Mouse (Mus musculus): ENCODE measurements around the gene Gm7942. TPM values are rescaled to one million over a fixed set of nuclear protein-coding genes. Genes with fewer than 3 reads are reported as not detected.
"Not testable (repeated sequence)": the region's sequence is repeated elsewhere in the genome, so short reads cannot be mapped to it uniquely, and the experiment has no call there.

Gm7942 gene
- polyA plus RNA-seq (2015; fragmentation: Nextera tagmentation; extraction: Ambion mirVana): not detected in 2 replicates

DNA sequence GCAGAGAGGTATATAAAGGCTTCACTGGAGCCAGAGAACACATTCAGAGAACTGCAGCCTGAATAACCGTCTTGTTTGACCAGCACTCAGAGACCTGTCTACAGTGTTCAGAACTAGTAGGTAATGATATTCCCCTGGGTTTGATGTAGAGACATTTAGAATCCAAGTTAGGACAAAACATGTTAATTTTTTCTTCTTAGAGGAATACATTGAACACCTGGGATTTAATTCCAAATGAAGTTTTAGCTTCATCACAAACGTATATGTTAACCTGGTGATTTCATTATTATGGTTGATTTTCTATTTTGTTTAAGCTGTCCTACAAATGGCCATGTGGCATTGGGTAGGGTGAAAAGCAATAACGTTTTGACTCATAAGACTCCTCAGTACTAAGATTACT lies at the start of gene Gm7942:
Gene Gm7942 (plus strand): TSS at position 301 of the 400 bp plus-strand sequence.
- WGBS (ENCODE audit: insufficient replicate concordance): no CpG with 5 or more reads among the region's 3 CpGs
- not testable (repeated sequence) for H3K36me3 ChIP-seq (replicated peaks; ENCODE audit: insufficient read depth, low read length)

More for the DNA sequence above, at the start of gene Gm7942:
- ATAC-seq; H3K4me1 ChIP-seq (ENCODE audit: insufficient read depth); H3K9me3 ChIP-seq (ENCODE audit: low read length); H3K27ac ChIP-seq (ENCODE audit: low read depth); H3K4me2 ChIP-seq (ENCODE audit: low read depth, low read length); H3K4me3 ChIP-seq (ENCODE audit: low read depth, low read length); H3K9ac ChIP-seq (replicated peaks); H3K27me3 ChIP-seq (ENCODE audit: insufficient read depth, low read length); DNase-seq: not testable (repeated sequence)

Other genes with a start within 250 kb of the Gm7942 start
- gene Gm3183, start 241.5 kb upstream of the Gm7942 start, polyA plus RNA-seq (2015; fragmentation: Nextera tagmentation; extraction: Ambion mirVana): not detected in 2 replicates
- not detected in 2 replicates for gene Gm6367, start 118.3 kb upstream of the Gm7942 start, polyA plus RNA-seq (2015; fragmentation: Nextera tagmentation; extraction: Ambion mirVana)
- gene Gm16513, start 75.7 kb downstream of the Gm7942 start, polyA plus RNA-seq (2015; fragmentation: Nextera tagmentation; extraction: Ambion mirVana): not detected in 2 replicates
- gene Gm10424, start 165.8 kb downstream of the Gm7942 start, polyA plus RNA-seq (2015; fragmentation: Nextera tagmentation; extraction: Ambion mirVana): not detected in 2 replicates
- not detected in 2 replicates for gene Gm3259, start 199.0 kb downstream of the Gm7942 start, polyA plus RNA-seq (2015; fragmentation: Nextera tagmentation; extraction: Ambion mirVana)